ENCODE assay signal across 19 mouse cellular contexts in the genomic region with DNA sequence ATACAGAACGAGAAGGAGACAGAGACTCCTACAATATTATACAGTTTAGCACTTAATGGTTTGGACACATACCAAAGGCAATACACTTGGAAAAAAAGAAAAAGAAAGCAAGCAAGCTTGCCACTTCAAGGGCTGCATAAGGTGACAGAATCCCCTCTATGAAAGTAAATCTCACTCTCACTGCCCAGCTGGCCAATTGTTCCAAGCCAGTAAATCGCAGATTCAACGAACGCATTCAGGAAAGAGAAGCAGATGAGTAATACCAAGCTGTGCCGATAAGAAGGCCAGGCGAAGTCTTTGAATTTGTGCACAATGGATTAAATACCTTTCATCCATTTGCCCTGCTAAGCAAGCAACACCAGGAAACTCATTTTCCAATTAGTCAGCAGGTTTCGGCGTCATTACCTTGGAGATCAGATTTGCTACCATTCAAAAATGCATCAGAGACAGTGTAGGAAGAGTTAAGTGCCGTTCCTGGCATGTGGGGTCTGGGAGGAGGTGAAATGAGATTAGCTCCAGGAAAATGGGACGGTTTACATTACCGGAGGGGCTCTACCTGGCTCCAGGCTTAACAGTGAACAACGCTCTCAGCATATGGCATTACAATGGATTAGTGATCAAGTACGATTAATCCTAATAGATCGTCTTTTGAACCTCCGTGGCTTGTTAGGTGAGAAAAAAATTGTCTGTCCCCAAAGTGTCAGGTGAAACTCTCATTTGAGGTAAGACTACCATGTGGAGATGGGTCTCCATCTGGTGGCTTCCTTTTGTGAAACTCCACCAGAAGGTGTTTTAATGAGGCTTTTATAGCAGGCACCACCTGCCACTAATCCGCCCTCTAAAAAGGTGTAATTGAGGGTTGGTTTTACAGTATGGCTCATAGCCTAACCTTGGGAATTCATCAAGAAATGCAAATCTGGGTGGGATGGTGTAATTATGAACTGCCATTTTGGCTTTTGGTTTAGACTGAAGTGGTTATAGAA.
DNase-seq lines count a peak whose midpoint lies in the region; ATAC-seq lines count a peak whose summit lies in the region.
"Had no signal": no experiment of that assay in that cellular context is flagged by ENCODE, and none has a peak within 500 bp of the region (broad histone marks: within the 10 kb centered on the region; RNA-seq: fewer than 3 reads in every experiment).

No protein-coding gene starts in this region.

- no peak overlapping the region for H3K4me3 ChIP-seq in forebrain, embryonic 11.5 days (ENCODE audit: low read depth, low read length)
- H3K4me3 ChIP-seq in forebrain, embryonic 10.5 days: no peak overlapping the region
- H3K4me3 ChIP-seq in neural tube, embryonic 13.5 days: no peak overlapping the region
- H3K4me3 ChIP-seq in neural tube, embryonic 15.5 days (replicated peaks): no peak overlapping the region
- H3K4me3 ChIP-seq in embryonic facial prominence, embryonic 14.5 days (ENCODE audit: low read depth, low read length): no peak overlapping the region
- H3K4me3 ChIP-seq in heart, embryonic 12.5 days: no peak overlapping the region
- H3K4me3 ChIP-seq: embryonic facial prominence, embryonic 15.5 days; heart, embryonic 10.5 days; hindbrain, embryonic 10.5 days; neural tube, embryonic 12.5 days had no signal

- H3K36me3 ChIP-seq in forebrain, embryonic 11.5 days (ENCODE audit: control insufficient read depth, insufficient read depth, low read length): no peaks in the 10 kb centered on the region
- H3K36me3 ChIP-seq in forebrain, embryonic 10.5 days (replicated peaks): no peaks in the 10 kb centered on the region
- H3K36me3 ChIP-seq in neural tube, embryonic 13.5 days: no peaks in the 10 kb centered on the region
- no peaks in the 10 kb centered on the region for H3K36me3 ChIP-seq in neural tube, embryonic 15.5 days
- H3K36me3 ChIP-seq in embryonic facial prominence, embryonic 14.5 days (ENCODE audit: control insufficient read depth, insufficient read depth, low read length): no peaks in the 10 kb centered on the region
- no peaks in the 10 kb centered on the region for H3K36me3 ChIP-seq in heart, embryonic 12.5 days
- H3K36me3 ChIP-seq: embryonic facial prominence, embryonic 15.5 days; heart, embryonic 10.5 days; hindbrain, embryonic 10.5 days; neural tube, embryonic 12.5 days had no signal

- no peak overlapping the region for H3K9ac ChIP-seq in forebrain, embryonic 11.5 days (ENCODE audit: low read length)
- H3K9ac ChIP-seq in neural tube, embryonic 13.5 days: no peak overlapping the region
- no peak overlapping the region for H3K9ac ChIP-seq in neural tube, embryonic 15.5 days (replicated peaks)
- no peak overlapping the region for H3K9ac ChIP-seq in embryonic facial prominence, embryonic 14.5 days (ENCODE audit: low read depth, low read length)
- H3K9ac ChIP-seq in heart, embryonic 12.5 days: no peak overlapping the region
- H3K9ac ChIP-seq: embryonic facial prominence, embryonic 15.5 days; neural tube, embryonic 12.5 days had no signal

- no peak overlapping the region for H3K27ac ChIP-seq in forebrain, embryonic 11.5 days (ENCODE audit: low read depth, low read length)
- H3K27ac ChIP-seq in forebrain, embryonic 10.5 days: no peak overlapping the region
- H3K27ac ChIP-seq in neural tube, embryonic 13.5 days (replicated peaks): no peak overlapping the region
- no peak overlapping the region for H3K27ac ChIP-seq in neural tube, embryonic 15.5 days (replicated peaks)
- H3K27ac ChIP-seq in embryonic facial prominence, embryonic 14.5 days (replicated peaks; ENCODE audit: low read depth, low read length): no peak overlapping the region
- no peak overlapping the region for H3K27ac ChIP-seq in heart, embryonic 12.5 days (ENCODE audit: poor library complexity, severe bottlenecking)
- H3K27ac ChIP-seq: embryonic facial prominence, embryonic 15.5 days; heart, embryonic 10.5 days; hindbrain, embryonic 10.5 days; macrophage; neural tube, embryonic 12.5 days had no signal

- H3K27me3 ChIP-seq in forebrain, embryonic 11.5 days (ENCODE audit: control insufficient read depth, insufficient read depth, low read length): no peaks in the 10 kb centered on the region
- H3K27me3 ChIP-seq in forebrain, embryonic 10.5 days (ENCODE audit: poor library complexity, severe bottlenecking): peaks cover 12% of the 10 kb centered on the region; the same call in 1 of the 2 replicates
- no peaks in the 10 kb centered on the region for H3K27me3 ChIP-seq in neural tube, embryonic 13.5 days
- no peaks in the 10 kb centered on the region for H3K27me3 ChIP-seq in neural tube, embryonic 15.5 days (replicated peaks)
- H3K27me3 ChIP-seq in embryonic facial prominence, embryonic 14.5 days (replicated peaks; ENCODE audit: control insufficient read depth, insufficient read depth, low read length): no peaks in the 10 kb centered on the region
- no peaks in the 10 kb centered on the region for H3K27me3 ChIP-seq in heart, embryonic 12.5 days (replicated peaks)
- H3K27me3 ChIP-seq: embryonic facial prominence, embryonic 15.5 days; neural tube, embryonic 12.5 days had no signal

- WGBS in forebrain, embryonic 11.5 days: 47% methylated on average over 16 of the region's 16 CpGs
- WGBS in forebrain, embryonic 10.5 days: 58% methylated on average over 16 of the region's 16 CpGs
- WGBS in neural tube, embryonic 13.5 days: 65% methylated on average over 16 of the region's 16 CpGs
- 58% methylated on average over 16 of the region's 16 CpGs for WGBS in neural tube, embryonic 15.5 days
- WGBS in embryonic facial prominence, embryonic 14.5 days: 67% methylated on average over 16 of the region's 16 CpGs
- WGBS in heart, embryonic 12.5 days: 79% methylated on average over 16 of the region's 16 CpGs

- H3K9me3 ChIP-seq in forebrain, embryonic 11.5 days (ENCODE audit: control insufficient read depth, low read length): no peaks in the 10 kb centered on the region
- no peaks in the 10 kb centered on the region for H3K9me3 ChIP-seq in forebrain, embryonic 10.5 days
- H3K9me3 ChIP-seq in neural tube, embryonic 13.5 days: no peaks in the 10 kb centered on the region
- H3K9me3 ChIP-seq in neural tube, embryonic 15.5 days (replicated peaks): no peaks in the 10 kb centered on the region
- H3K9me3 ChIP-seq in embryonic facial prominence, embryonic 14.5 days (ENCODE audit: control insufficient read depth, low read length): 0 out of 2 replicates have a peak, but pooled peaks cover 4% of the 10 kb centered on the region
- H3K9me3 ChIP-seq in heart, embryonic 12.5 days (replicated peaks): no peaks in the 10 kb centered on the region
- H3K9me3 ChIP-seq: embryonic facial prominence, embryonic 15.5 days; heart, embryonic 10.5 days; hindbrain, embryonic 10.5 days had no signal

- H3K4me2 ChIP-seq in forebrain, embryonic 11.5 days (ENCODE audit: low read depth, low read length, severe bottlenecking): no peak overlapping the region
- H3K4me2 ChIP-seq in neural tube, embryonic 13.5 days: no peak overlapping the region
- H3K4me2 ChIP-seq in neural tube, embryonic 15.5 days: no peak overlapping the region
- H3K4me2 ChIP-seq in embryonic facial prominence, embryonic 14.5 days (ENCODE audit: low read depth, low read length): no peak overlapping the region
- no peak overlapping the region for H3K4me2 ChIP-seq in heart, embryonic 12.5 days
- H3K4me2 ChIP-seq: embryonic facial prominence, embryonic 15.5 days; neural tube, embryonic 12.5 days had no signal

- ATAC-seq in forebrain, embryonic 11.5 days (replicated peaks; ENCODE audit: low FRiP score): peak; percentile 23; the same call in 1 of the 2 replicates
- ATAC-seq in neural tube, embryonic 13.5 days (ENCODE audit: low read depth): peak; percentile 47; the same call in 1 of the 2 replicates
- ATAC-seq in neural tube, embryonic 15.5 days (ENCODE audit: low FRiP score): no peak
- ATAC-seq in embryonic facial prominence, embryonic 14.5 days (ENCODE audit: low read depth): peak; percentile 87
- no peak for ATAC-seq in heart, embryonic 12.5 days (ENCODE audit: insufficient number of reproducible peaks, low FRiP score)

- peaks cover 5% of the 10 kb centered on the region for H3K4me1 ChIP-seq in forebrain, embryonic 11.5 days (replicated peaks; ENCODE audit: control insufficient read depth, insufficient read depth, low read length)
- H3K4me1 ChIP-seq in forebrain, embryonic 10.5 days: peaks cover 24% of the 10 kb centered on the region
- H3K4me1 ChIP-seq in neural tube, embryonic 13.5 days (replicated peaks): 0 out of 2 replicates have a peak, but pooled peaks cover 5% of the 10 kb centered on the region
- H3K4me1 ChIP-seq in neural tube, embryonic 15.5 days: 0 out of 2 replicates have a peak, but pooled peaks cover 2% of the 10 kb centered on the region
- H3K4me1 ChIP-seq in embryonic facial prominence, embryonic 14.5 days (ENCODE audit: control insufficient read depth, insufficient read depth, low read length): peaks cover 8% of the 10 kb centered on the region; the same call in 1 of the 2 replicates
- 0 out of 2 replicates have a peak, but pooled peaks cover 9% of the 10 kb centered on the region for H3K4me1 ChIP-seq in heart, embryonic 12.5 days (replicated peaks)
- H3K4me1 ChIP-seq: neural tube, embryonic 12.5 days had no signal

- peak; percentile 49 for DNase-seq in forebrain, embryonic 11.5 days (ENCODE audit: low spot score)
- DNase-seq in forebrain, embryonic 10.5 days (ENCODE audit: extremely low spot score, low spot score): no peak
- DNase-seq in embryonic facial prominence, embryonic 14.5 days (ENCODE audit: low spot score): peak; percentile 55
- no peak for DNase-seq in left cerebral cortex, adult 18-20 months (ENCODE audit: low spot score in 2 of 2)
- no peak for DNase-seq in urinary bladder, postnatal 36 days (ENCODE audit: low spot score in 2 of 2)
- DNase-seq: adrenal gland, postnatal 25 days; gastrocnemius, postnatal 10 days; kidney, adult 11 months; kidney, postnatal 14 days; lung, adult 2 months; thymus, adult 18-20 months had no signal

Comparison
In these comparisons a context has a peak if more than half of its experiments do, and no peak if none do; other contexts are left out.
1. ATAC-seq: peak in forebrain, embryonic 11.5 days (single experiment), neural tube, embryonic 13.5 days (single experiment) and embryonic facial prominence, embryonic 14.5 days (single experiment); none in neural tube, embryonic 15.5 days (single experiment) and heart, embryonic 12.5 days (single experiment).
2. DNase-seq: peak in forebrain, embryonic 11.5 days (single experiment) and embryonic facial prominence, embryonic 14.5 days (single experiment); none in forebrain, embryonic 10.5 days (single experiment), left cerebral cortex, adult 18-20 months (0 of 2) and urinary bladder, postnatal 36 days (0 of 2).